Mouse (Mus musculus) layer of hippocampus, adult 18-20 months (tissue): ENCODE measurements around the gene Arid3b. TPM values are rescaled to one million over a fixed set of nuclear protein-coding genes. Genes with fewer than 3 reads are reported as not detected.

Experiments used
- DNase-seq, 2 experiments: peaks; one replicate each; pipeline ENCODE4 v3.0.0; 2022; ENCODE audit warnings: low spot score in 2 of 2
- total RNA-seq, 2 experiments: library from RNA; stranded (reverse); gene quantifications; 2 replicates each; pipeline ENCODE4 v1.2.3; 2021

Arid3b gene
- total RNA-seq, 2 experiments from 2014 or later: 6.7 to 7.4 TPM

DNA sequence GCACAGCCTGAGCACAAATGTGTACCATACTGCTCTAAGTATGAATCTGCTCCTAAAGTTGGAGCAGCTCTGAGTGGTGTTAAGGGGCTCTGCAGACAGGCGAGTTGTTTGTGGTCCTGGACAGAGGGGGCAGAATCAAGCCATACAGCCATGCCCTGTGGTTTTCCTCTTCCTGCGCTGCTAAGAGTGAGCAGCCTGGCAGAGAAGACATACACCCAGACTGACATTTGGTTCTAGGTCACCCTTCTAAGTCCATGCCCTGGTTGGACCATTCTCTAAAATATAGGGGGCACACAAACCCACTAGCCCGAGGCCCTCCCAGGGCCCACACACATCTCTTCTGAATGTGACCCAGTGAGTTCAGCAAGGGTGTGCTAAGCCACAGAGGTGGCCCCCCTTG is 46.9 kb downstream of the Arid3b start:
- DNase-seq: no peak

DNA sequence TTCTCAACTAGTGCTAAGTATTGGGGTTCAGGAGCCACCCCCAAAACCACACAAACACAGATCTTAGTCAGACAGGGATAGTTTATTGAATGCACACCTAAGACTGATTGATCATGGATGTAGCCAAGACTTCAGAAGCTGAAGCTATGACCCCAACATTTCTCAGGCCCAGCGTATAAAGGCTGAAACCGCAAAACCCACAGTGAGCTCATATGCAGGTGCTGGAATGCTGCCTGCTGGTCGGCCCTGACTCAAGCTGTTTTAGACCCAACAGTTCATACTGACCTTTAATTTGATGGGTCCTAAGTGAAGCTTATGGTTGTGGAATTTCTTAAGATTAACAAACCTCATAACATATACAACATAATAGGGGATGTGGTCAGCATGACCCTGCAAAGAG is 53.9 kb downstream of the Arid3b start:
- DNase-seq: no peak

DNA sequence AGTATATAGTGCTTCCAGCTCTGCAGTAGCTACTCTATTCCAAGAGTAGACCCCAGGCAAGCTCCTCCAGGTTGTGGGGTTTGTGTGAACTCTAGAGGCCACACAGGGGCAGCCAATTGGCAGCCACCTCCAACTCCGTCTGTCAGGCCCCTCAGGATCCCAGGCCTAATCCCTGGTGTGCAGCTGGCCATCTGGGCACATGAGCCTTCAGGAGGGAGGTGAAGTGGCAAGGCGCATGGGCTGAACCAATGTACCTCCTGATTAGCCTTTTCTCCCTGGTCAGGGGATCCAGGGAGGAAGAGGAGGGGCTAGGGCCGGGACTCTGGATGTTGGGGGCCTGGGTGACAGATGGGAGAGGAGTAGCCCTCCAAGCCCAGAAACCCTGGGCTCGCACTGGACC is 60.9 kb downstream of the Arid3b start:
- no peak for DNase-seq

DNA sequence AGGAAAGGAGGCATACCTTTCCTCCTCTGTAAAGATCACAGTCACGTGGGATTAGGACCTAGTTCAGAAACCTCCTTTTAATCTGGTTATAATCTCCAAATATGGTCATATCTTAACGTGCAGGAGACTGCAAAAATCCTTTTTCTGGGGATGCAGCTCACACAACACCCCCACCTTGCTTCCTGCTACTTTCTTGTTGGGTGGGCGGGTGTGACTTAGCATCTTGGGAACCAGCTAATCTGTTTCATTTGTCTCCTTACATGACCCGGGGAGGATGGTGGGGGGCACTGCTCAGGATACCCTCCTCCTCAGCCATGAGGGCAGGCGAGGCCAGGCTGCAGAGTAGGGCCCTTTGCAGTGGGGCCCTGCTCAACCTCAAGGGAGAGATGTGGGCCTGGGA is 61.6 kb downstream of the Arid3b start:
- DNase-seq: no peak

DNA sequence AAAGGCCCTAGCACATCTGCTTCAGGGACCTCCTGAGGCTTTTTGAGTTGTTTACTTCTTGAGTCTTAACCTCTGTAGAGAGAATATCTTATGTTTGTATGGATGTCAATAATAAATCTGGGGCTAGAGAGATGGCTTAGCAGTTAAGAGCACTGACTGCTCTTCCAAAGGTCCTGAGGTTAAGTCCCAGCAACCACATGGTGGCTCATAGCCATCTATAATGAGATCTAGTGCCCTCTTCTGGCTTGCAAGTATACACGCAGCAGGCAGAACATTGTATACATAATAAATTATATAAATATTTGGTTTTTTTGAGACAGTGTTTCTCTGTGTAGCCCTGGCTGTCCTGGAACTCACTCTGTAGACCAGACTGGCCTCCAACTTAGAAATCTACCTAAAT is 62.4 kb downstream of the Arid3b start:
- no peak for DNase-seq

DNA sequence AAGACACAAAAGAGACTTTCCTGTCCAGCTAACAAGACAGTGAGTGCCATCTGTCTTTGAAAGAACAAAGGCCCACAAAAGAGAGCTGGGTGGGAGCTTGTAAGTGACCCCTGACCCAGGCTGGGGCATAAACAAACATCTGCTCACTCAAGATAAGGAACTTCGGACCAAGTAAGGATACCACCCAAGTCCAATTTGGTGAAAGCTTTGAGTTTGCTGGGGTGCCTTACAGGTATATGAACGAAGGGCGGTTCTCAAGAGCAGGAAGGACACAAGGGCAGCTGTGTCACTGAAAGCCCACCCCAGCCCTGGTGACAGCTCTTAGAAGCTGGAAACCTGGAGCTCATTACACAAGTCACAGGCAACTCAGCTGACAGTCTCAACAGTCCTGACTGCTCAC is 62.8 kb downstream of the Arid3b start:
- no peak for DNase-seq

DNA sequence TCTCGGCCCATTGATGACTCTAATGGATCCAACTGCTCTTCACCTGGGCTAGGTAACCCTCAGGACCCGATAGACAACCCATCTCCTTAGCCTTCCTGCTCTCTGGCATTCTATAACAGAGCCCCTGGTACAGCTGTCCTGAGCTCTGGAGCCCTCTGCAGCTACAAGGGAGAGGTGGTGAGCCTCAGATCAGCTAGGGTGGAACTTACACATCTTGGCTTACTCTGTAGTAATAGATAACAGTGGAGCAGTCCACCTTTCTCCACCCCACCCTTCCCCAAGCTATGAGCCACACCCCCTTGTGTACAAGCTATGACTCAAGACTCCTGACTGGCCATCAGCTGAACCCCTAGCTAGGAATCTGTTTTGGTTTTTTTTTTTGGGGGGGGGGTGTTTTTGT is 65.8 kb downstream of the Arid3b start:
- DNase-seq: no peak

DNA sequence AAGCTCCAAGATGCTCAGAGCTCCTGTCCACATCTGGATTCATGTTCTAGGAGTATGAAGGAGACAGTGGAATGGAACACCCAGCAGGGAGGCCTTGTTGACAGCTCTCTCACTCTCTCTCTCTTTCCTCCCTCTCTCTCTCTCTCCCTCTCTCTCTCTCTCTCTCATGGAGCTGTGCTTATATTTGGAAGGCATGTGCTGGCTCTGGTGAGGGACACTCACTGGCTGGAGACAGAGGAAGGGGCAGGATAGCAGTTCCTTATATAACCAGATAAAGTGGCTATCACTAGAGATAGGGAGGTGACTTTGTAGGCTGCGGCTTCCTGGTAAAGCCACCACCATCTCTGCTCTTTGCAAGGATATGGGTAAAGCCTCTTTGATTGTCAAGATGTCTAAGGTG is 66.4 kb downstream of the Arid3b start:
- no peak for DNase-seq

DNA sequence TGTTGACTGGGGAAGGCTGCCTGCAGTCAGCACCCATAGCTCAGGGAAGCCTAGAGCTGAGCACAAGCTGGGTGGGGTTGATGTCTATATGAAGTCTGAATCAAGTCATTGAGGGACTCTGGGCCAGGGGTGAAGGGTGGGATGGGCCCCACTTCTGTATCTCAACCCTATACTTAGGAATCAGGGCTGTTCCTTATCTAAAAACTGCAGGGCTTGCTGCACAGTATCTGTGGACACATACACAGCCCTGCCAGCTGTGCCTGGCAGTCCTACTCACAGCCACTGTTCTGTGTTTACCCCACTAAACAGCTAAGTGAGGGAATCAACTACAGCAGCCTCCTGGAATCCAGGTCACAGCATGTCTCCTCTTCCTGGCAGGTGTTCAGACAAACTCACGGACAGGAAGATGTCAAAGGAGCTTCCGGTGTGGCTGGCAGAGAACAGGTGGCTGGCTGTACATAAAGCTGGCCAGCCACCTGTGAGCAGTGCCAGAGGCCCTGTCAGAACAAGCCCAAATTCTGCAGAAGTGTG is 67.0 kb downstream of the Arid3b start:
- DNase-seq: no peak

DNA sequence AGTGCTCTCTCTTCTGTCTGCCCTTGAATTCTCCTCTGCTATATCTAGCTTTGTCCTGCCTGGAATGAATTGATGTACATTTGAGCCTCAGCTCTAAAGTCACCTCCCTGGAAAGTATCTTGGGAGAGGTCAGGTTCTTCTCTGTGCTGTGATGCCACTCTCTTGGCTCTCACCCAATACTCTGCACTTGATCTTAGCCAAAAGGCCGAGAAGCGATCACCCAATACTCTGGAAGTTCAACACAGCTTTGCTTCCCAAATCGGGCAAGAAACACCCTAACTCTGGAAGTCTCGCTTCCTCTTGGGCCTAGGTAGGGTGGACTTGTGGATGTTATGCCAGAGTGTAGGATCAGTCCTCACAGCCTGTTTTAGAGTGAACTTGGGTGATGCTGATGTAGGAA is 69.4 kb downstream of the Arid3b start:
- DNase-seq: no peak

DNA sequence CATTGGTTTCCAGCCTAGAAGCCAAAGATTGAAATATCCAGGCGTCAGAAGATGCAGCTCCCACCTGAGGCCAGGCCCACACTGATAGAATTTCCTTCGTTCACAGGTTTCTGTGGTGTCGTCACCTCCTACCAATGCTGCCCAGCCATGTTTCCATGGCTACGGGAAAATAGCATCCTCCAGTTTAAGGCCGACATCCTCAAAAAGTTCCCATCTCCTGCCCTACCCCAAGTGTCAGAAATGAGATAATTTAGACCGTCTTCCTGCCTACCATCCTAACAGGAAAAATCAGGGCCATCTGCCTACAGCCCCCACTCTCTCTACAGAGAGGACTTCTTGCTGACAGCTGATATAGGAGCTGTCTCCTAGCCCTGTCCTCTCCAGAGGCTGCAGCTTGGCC is 70.2 kb downstream of the Arid3b start:
- no peak for DNase-seq

DNA sequence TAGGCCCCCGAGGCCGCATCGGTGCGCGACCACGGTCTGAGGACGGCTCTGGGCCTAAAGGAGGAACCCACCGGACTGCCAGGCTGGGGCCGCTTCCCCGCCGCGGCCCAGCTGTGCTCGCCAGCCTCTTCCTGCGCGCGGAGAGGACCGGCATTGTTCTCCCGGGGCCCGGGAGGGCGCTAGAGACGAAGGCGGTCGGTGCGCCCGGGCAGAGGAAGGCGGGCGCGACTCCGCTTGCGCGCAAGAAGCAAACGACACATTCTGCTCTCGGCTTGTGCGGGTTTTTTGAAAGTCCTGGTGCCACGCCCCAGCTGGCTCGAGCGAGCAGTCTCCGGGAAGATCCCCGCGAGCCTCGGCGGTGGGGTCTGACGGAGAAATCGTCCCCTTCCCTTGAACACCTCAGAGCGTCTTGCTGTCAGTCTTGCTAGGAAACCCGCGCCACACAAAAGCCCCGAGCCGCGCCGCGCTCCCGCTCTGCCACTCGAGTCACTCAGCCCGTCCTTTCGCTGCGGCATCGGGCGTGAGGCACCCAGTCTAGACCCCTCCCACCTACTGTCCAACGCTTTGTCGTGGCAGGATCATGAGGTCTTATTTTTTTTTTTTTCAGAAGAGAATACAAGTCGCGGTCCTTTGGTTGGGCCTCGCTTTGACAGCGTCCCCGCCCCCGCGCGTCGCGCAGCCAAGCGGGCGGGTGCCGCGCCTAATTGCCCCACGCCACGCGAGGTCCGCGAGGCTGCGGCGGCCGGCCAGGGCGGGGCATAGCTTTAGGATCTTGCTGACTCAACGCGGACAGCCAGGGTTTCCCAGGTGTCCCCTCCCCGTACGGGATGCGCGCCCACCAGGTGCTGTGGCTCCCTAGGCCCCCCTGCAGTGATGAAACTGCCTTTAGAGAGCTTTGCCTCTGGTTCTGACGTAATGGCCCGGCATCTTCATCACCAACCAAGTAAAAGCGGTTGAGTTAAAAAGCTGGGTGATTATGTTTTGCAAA is 70.9 kb downstream of the Arid3b start, which contains the start of gene Clk3:
Clk3 (minus strand) TSS at position 497 of the 988 bp plus-strand sequence.
- peak; percentile 76 to 80 for DNase-seq

DNA sequence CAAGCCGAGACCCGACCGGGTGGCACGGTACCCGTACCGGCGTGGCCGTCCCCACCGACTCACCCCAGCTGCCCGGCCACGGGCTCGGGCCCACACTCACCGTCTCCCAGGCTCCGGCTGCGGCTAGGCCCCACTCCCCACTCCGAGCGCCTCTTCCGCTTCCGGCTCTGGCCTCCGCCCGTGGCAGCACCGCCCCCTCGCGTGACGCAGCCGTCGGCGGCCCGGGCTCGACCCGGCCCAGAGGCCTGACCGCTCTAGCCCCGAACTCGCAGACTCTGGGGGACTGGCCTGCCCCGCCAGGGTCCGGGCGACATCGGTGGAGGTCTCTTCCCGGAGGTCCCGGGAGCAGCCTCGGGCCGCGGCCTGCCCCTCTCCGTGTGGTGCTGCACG is 71.6 kb downstream of the Arid3b start:
- DNase-seq: peak; percentile 90 to 94

DNA sequence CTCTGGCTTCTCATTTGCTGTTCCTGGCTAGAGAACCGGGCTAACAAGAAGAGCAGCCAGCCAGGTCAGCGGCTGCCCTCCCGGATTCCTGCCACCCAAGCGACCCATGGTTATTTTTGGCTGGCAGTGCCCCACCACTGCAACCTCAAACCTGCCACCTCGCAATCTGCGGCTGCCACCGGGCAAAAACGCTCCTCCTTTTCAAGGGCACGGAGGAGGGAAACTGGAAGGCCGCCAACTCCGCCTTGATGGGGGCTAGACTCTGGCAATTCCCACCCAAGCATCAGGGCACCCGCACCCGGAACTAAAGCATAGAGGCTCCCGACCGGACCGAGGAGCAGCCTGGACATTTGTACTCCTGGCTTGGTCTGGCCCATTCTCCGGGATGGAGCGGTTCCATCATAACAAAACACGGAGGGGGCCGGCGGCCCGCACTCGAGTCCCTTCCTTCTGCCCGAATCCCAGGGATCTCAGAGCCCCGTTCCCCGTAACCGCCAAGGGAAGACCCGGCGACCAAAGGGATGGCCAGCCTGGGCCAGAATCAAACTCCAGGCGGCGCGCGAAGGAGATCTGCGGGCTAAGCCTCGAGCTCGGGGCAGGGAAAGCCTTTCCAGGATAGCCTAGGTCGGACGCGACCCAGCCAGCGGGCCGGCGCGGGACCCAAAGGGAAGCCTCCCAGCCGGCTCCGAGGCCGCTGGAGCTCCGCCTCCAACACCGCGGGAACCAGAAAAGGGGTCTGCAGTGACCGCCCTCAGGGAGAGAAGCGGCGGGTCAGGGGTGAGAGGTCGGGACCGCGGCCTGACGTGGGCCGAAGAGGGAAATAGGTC is 72.2 kb downstream of the Arid3b start:
- peak; percentile 76 to 84 for DNase-seq

DNA sequence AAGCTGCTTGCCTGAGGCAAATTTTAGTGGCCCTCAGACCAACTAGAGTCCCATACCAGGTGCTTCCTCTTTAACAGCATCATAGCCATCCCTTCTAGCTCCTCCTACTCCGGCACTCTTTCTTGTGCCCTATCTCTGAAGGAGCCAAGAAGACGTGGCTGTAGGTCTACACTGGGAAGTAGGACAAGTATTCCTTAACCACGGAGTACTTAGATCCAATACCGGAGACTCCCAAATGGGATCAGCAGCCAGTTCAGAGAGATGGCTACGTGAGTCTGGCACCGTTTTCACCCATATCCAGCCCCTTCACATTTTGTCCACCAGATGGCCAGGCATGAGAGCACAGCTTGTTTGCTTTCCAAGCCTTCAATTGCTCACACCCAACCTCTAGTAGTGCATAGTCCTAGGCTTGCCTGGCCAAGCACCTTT is 74.0 kb downstream of the Arid3b start:
- DNase-seq: peak in 1 of 2 experiments; percentile 39

DNA sequence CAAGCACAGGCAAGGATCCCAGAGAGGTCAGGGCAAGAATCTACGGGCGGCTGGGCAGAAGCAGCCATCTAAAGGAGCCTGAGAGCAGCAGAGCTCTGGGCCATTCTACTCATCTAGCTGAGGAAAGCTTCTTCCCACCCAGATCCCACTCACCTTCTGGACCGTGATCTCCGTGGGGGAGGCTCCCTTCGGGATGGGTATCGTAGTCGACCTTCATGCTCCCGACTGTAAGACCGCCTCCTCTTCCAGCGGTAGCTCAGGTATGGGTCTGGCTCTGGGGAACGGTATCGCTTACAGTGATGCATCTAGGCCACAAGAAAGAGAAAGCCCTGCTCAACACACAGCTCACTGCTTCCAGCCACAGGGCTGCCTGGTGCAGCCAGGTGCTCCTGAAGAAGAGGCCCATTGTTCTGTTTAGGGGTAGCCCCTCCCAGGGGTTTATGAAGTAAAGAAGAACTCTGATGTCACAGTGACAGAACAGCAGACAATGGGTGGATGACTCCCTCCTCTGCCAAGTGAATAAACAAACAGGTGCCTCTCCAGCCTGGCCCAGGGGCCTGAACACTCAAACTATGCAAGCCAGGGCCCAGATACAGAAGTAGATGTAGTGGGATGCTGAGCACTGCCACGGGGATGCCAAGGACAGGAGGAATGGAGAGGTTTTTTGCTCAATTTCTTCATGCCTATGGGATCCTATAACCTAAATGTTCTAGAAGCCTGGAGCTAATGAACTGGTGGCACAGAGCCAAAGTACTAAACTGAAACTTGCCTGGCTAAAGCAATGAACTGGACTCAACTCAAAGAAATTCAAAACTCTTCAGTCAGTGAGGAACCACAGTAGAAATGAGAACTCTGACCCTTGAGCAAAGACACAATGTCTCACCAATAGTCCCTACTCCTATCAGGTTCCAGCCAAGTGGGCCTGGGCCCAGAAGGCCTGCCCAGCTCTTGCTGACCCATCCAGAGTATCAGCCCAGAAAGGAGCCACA is 74.7 kb downstream of the Arid3b start:
- peak in 1 of 2 experiments; percentile 30 for DNase-seq

DNA sequence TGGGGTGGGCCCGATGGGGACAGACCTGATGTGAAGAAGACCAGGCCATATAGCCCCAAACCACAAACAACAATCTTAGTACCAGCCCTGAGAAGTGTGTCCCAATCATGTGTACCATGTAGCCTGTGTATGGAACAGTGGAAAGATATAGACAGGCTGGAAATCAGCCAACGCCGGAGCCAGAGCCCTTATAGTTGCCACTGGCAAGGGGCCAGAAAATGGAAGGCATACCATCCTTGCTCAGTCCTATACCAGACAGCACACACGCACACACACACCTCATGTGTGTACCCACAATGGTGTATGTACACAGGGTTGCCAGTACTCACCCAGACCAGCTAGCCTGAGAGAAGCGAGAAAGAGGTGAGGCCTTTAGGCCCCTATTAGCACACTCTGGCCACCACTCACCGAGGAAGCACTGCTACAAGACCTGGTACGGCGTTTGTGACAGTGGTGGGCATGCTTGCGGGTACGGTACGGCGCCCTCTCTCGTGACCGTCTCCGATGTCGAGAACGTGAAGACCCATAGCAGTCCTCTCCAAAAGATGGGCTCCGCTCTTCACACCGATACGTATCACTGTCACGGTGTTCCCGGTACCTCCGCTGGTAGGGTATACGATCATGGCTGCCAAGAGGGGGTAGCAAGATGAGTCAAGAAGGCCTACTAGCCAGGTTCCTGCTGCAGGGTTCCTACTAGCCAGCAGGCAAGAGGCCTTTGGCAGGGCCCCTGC is 76.0 kb downstream of the Arid3b start:
- DNase-seq: no peak

DNA sequence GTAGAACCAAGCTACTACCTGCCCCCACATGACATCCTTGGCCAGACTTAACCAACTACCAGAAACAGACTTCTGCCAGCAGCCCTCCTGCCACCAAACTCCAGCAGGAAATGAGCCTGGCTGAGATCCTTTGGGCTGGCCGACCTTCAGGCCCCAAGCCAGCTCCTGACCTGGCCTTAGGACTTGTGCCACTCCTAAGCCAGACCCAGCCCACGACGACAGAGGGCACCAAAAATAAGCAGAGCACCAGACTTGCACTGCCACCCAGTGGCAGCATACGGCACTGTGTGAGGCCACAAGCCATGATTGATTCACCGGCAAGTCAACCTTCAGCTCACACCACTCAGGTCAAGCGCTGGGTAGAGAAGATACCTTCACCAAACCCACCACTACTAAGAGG is 77.3 kb downstream of the Arid3b start:
- DNase-seq: peak; percentile 63 to 83

DNA sequence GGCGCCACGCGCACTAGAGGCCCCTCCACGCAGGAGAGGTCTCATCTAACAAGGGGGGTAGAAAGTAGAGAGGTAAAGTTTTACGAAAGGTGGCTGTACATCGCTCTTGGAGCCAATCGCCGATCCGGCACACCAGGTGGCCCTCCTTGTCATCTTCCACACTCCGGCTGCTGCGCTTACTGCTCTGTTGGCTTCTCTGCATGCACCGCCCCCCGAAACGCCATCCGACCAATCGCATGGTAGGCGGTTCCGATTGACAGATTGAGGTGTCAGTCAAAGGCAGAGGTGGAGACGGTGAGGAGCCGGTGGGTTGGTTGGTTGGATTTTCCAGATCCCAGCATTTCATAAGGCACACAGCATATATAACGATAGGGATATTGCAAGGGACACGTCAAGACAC is 78.1 kb downstream of the Arid3b start:
- peak; percentile 79 to 84 for DNase-seq

DNA sequence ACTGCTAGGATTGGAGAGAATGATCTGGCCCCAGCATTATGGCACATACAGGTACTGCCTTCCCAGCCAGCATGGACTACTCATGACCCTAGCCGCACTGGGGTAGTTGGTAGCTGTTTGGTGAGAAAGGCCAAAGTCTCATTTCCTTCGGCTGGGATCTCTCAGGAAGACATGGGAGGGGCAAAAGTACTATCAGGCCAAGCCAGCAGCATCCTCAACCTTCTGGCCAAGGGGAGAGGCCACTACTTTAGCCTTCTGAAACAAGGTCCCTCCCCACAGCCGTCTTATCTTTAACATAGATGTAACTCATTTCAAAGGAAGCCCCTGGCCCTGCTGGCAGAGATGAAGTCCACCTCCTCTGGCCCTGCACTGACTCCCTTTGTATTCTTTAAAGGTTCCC is 79.0 kb downstream of the Arid3b start:
- no peak for DNase-seq
